Mouse (Mus musculus): ENCODE data around the gene Kdm5a. TPM values are rescaled to one million over a fixed set of nuclear protein-coding genes. Genes with fewer than 3 reads are reported as not detected.

Kdm5a gene
- total and polyA plus RNA-seq, 3 experiments = 20.8 to 35.8 (median 29.3) TPM

DNA sequence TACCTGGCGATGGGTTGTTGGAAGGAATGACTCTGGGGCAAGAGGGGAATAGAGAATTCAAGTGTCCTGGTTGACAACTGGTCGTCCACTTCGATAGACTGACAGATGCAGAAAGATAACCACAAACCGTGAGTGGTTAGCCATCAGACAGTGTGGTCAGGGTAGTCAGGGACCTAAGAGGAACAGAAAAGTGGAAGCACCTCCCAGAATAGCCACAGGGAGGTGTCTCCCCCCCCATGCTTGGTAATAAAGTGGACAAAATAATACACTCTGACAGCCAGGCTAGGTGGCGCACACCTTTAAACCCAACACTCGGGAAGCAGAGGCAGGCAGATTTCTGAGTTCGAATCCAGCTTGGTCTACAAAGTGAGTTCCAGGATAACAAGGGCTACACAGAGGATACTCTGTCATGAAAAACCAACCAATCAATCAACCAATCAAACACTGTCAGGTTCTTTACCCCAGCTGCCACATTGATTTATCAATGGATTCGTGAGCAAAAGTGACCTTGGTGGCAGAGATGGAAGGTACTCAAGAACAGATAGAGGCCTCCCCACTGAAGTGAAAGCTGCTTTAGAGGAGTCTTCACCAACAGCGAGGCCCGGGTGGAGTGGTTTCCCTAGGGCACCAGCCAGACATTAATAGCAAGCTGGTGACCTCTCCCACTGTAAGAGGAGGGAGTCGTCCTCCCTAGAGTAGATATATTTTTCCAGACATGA, 88.6 kb downstream of the Kdm5a start (continued):
- TF ChIP-seq RCOR1 (conservative IDR thresholded peaks at IDR 0.05; ENCODE audit: low read depth, low read length) (no peak), MXI1 (IDR thresholded peaks at IDR 0.05; ENCODE audit: low read depth, low read length) (no peak), CHD1 (IDR thresholded peaks at IDR 0.05; ENCODE audit: low read depth, low read length) (no peak), JUN (IDR thresholded peaks at IDR 0.05; ENCODE audit: insufficient read depth, low read depth, low read length) (no peak), NELFE (IDR thresholded peaks at IDR 0.05; ENCODE audit: low read depth, low read length) (no peak), MEF2A (IDR thresholded peaks at IDR 0.05; ENCODE audit: borderline replicate concordance, low read depth, low read length) (peak; percentile 76), CHD2 (IDR thresholded peaks at IDR 0.05; ENCODE audit: low read length) (peak; percentile 35; the same call in 1 of the 2 replicates), TCF12 (IDR thresholded peaks at IDR 0.05; ENCODE audit: low read depth, low read length) (no peak), BHLHE40 (IDR thresholded peaks at IDR 0.05; ENCODE audit: low read depth, low read length) (peak; percentile 84), ELF1 (IDR thresholded peaks at IDR 0.05; ENCODE audit: low read depth, low read length) (0 out of 2 replicates have a peak, but pooled peaks have one; percentile 28), KAT2A (IDR thresholded peaks at IDR 0.05; ENCODE audit: insufficient replicate concordance, low read length) (no peak), TBP (conservative IDR thresholded peaks at IDR 0.05; ENCODE audit: low read depth, low read length) (0 out of 2 replicates have a peak, but pooled peaks have one; percentile 56), ZKSCAN1 (IDR thresholded peaks at IDR 0.05; ENCODE audit: borderline replicate concordance, low read depth, low read length) (no peak), POLR2AphosphoS2 (IDR thresholded peaks at IDR 0.05; ENCODE audit: low read depth, low read length) (no peak), ZC3H11A (IDR thresholded peaks at IDR 0.05; ENCODE audit: low read depth, low read length) (no peak), MYC (IDR thresholded peaks at IDR 0.05; ENCODE audit: low read depth, low read length) (no peak), POLR2A (IDR thresholded peaks at IDR 0.05; ENCODE audit: low read depth, low read length) (no peak), USF2 (conservative IDR thresholded peaks at IDR 0.05; ENCODE audit: low read depth, low read length) (no peak), IRF4 (IDR thresholded peaks at IDR 0.05; ENCODE audit: low read depth, low read length) (no peak), ETS1 (conservative IDR thresholded peaks at IDR 0.05; ENCODE audit: low read depth, low read length) (peak; percentile 28; the same call in 1 of the 2 replicates), RAD21 (IDR thresholded peaks at IDR 0.05; ENCODE audit: low read depth, low read length) (no peak; the same call in 1 of the 2 replicates)

DNA sequence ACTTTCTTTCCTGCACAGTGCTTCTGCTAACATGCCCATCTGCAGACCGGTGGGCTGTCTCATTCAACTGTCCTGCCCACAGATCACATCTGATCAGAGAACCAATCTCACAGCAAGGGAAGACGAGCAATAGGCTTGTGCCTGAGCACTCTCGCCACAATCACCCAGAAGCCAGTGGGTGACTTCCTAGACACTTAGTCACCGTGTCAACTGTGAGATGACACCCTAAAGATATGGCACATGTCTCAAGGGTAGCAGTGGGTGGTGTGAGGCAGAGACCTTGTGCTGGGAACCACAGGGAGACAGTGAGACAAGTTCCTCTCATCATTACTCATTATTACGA, 89.2 kb downstream of the Kdm5a start:
- DNase-seq (ENCODE audit: extremely low read depth) = no peak
- TF ChIP-seq JUND (conservative IDR thresholded peaks at IDR 0.05; ENCODE audit: low read depth, low read length) (no peak), E2F4 (IDR thresholded peaks at IDR 0.05; ENCODE audit: insufficient replicate concordance, low read depth, low read length) (no peak)
- Histone ChIP-seq H3K36me3 (replicated peaks in 1 of 2; ENCODE audit: control insufficient read depth in 1 of 2, insufficient read depth in 1 of 2, low read length in 1 of 2) (no peaks in the 10 kb centered on the region), H3K27ac (ENCODE audit: insufficient read depth, low read depth) (no peak overlapping the region), H3K4me1 (ENCODE audit: control insufficient read depth in 1 of 2, insufficient read depth in 2 of 2) (peaks cover 18 to 24% of the 10 kb centered on the region in 2 experiments), H3K79me2 (replicated peaks; ENCODE audit: control insufficient read depth, extremely low read depth, insufficient read depth, poor library complexity, severe bottlenecking) (no peaks in the 10 kb centered on the region), H3K27me3 (replicated peaks) (no peaks in the 10 kb centered on the region), H3K9me3 (replicated peaks; ENCODE audit: low read length) (no peaks in the 10 kb centered on the region), H3K4me2 (ENCODE audit: insufficient read depth, low read depth, poor library complexity, severe bottlenecking) (0 out of 2 replicates have a peak overlapping the region, but pooled peaks have one; percentile 14), H3K9ac (ENCODE audit: insufficient read depth, low read depth) (no peak overlapping the region), H3K4me3 (replicated peaks in 1 of 3; ENCODE audit: low read depth in 2 of 3, low read length in 2 of 3, poor library complexity in 1 of 3) (no peak overlapping the region)
- dilution Hi-C loops (cut with MboI; ENCODE audit: extremely low pct_ligation_motif_present, extremely low pct_unique_long_range_greater_than_20kb, low sequenced_read_pairs) (no loop called here), in situ Hi-C loops (cut with MboI; ENCODE audit: low pct_ligation_motif_present, low pct_unique_long_range_greater_than_20kb, low sequenced_read_pairs) (no loop called here)
